Mouse (Mus musculus): Measurements from ENCODE around the gene Fut7. TPM values are rescaled to one million over a fixed set of nuclear protein-coding genes. Genes with fewer than 3 reads are reported as not detected.

Gene Fut7
- 0.11 TPM in 1 of 2 replicates, not detected in the other for polyA plus RNA-seq (2014; fragmentation: Nextera tagmentation; extraction: Ambion mirVana)

- Histone ChIP-seq H3K4me1 (replicated peaks; ENCODE audit: control insufficient read depth, insufficient read depth, low read length) (no peaks in the 10 kb centered on the region), H3K36me3 (ENCODE audit: control insufficient read depth, insufficient read depth, low read length) (no peaks in the 10 kb centered on the region), H3K9ac (ENCODE audit: low read depth, low read length) (no peak within 1 kb of the TSS), H3K27ac (ENCODE audit: low read depth, low read length) (no peak within 1 kb of the TSS), H3K4me3 (ENCODE audit: low read depth, low read length) (no peak within 1 kb of the TSS), H3K4me2 (replicated peaks; ENCODE audit: low read depth, low read length) (no peak within 1 kb of the TSS), H3K9me3 (ENCODE audit: control insufficient read depth, low read length) (no peaks in the 10 kb centered on the region), H3K27me3 (ENCODE audit: control insufficient read depth, insufficient read depth, low read length) (peaks cover 13% of the 10 kb centered on the region)
- 64% methylated on average over 17 of the region's 17 CpGs for WGBS
- DNase-seq (ENCODE audit: low spot score) = no peak
- ATAC-seq (ENCODE audit: low FRiP score) = no peak
Observed at GRCm38 (mm10) chr2:25422587-25423410, at the start of gene Fut7. TSS of gene Fut7 (plus strand) at chr2:25423267.

DNA sequence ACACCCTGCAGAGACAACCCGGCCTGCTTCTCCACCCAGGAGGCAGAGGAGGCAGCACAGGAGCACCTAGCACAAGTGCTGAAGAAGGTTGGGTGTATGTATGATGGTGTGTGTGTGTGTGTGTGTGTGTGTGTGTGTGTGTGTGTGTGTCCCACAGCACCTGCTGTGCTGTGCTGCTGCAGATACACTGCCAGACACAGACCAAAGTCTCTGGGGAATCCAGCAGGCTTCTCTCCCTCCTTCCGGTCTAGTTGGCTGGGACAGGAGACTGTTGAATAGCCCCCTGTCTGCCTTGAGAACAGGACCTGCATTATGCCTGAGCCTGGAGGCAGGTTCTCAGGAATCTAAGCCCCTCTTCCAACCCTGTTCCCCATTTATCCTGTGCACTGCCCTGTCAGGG lies 49.6 kb upstream of the Fut7 start:
- Histone ChIP-seq H3K27me3 (ENCODE audit: control insufficient read depth, insufficient read depth, low read length) (no peaks in the 10 kb centered on the region), H3K27ac (ENCODE audit: low read depth, low read length) (no peak overlapping the region), H3K9ac (ENCODE audit: low read depth, low read length) (peak overlapping the region; percentile 62), H3K4me2 (replicated peaks; ENCODE audit: low read depth, low read length) (peak overlapping the region; percentile 98), H3K36me3 (ENCODE audit: control insufficient read depth, insufficient read depth, low read length) (no peaks in the 10 kb centered on the region), H3K4me1 (replicated peaks; ENCODE audit: control insufficient read depth, insufficient read depth, low read length) (peaks cover 6% of the 10 kb centered on the region), H3K9me3 (ENCODE audit: control insufficient read depth, low read length) (no peaks in the 10 kb centered on the region), H3K4me3 (ENCODE audit: low read depth, low read length) (peak overlapping the region; percentile 85)
- DNase-seq (ENCODE audit: low spot score) (no peak), ATAC-seq (ENCODE audit: low FRiP score) (no peak)
- WGBS = 19% methylated on average over 2 of the region's 2 CpGs

- Histone ChIP-seq H3K27ac (ENCODE audit: low read depth, low read length) (no peak overlapping the region), H3K9ac (ENCODE audit: low read depth, low read length) (no peak overlapping the region), H3K4me2 (replicated peaks; ENCODE audit: low read depth, low read length) (no peak overlapping the region), H3K9me3 (ENCODE audit: control insufficient read depth, low read length) (no peaks in the 10 kb centered on the region), H3K36me3 (ENCODE audit: control insufficient read depth, insufficient read depth, low read length) (no peaks in the 10 kb centered on the region), H3K27me3 (ENCODE audit: control insufficient read depth, insufficient read depth, low read length) (no peaks in the 10 kb centered on the region), H3K4me1 (replicated peaks; ENCODE audit: control insufficient read depth, insufficient read depth, low read length) (peaks cover 6% of the 10 kb centered on the region), H3K4me3 (ENCODE audit: low read depth, low read length) (no peak overlapping the region)
- ATAC-seq (ENCODE audit: low FRiP score) = no peak
- 78% methylated on average over 4 of the region's 4 CpGs for WGBS
- DNase-seq (ENCODE audit: low spot score) = peak; percentile 61
Observed at GRCm38 (mm10) chr2:25376589-25376988, 46.5 kb upstream of the Fut7 start.

GRCm38 (mm10) chr2:25384492-25384891 lies 38.6 kb upstream of the Fut7 start:
- 79% methylated on average over 5 of the region's 5 CpGs for WGBS
- H3K9me3 ChIP-seq (ENCODE audit: control insufficient read depth, low read length) = no peaks in the 10 kb centered on the region

GRCm38 (mm10) chr2:25391266-25391665 lies 31.8 kb upstream of the Fut7 start:
- peaks cover 5% of the 10 kb centered on the region; the same call in 1 of the 2 replicates for H3K4me1 ChIP-seq (replicated peaks; ENCODE audit: control insufficient read depth, insufficient read depth, low read length)
- no peak overlapping the region for H3K4me2 ChIP-seq (replicated peaks; ENCODE audit: low read depth, low read length)
- H3K4me3 ChIP-seq (ENCODE audit: low read depth, low read length) = no peak overlapping the region
- no peak overlapping the region for H3K9ac ChIP-seq (ENCODE audit: low read depth, low read length)
- no peaks in the 10 kb centered on the region for H3K36me3 ChIP-seq (ENCODE audit: control insufficient read depth, insufficient read depth, low read length)
- DNase-seq (ENCODE audit: low spot score) (no peak), ATAC-seq (ENCODE audit: low FRiP score) (no peak)
- peaks cover 19% of the 10 kb centered on the region for H3K27me3 ChIP-seq (ENCODE audit: control insufficient read depth, insufficient read depth, low read length)
- H3K27ac ChIP-seq (ENCODE audit: low read depth, low read length) = no peak overlapping the region
- no peaks in the 10 kb centered on the region for H3K9me3 ChIP-seq (ENCODE audit: control insufficient read depth, low read length)
- 68% methylated on average over 5 of the region's 5 CpGs for WGBS

More at GRCm38 (mm10) chr2:25384492-25384891, 38.6 kb upstream of the Fut7 start:
- Histone ChIP-seq H3K4me3 (ENCODE audit: low read depth, low read length) (no peak overlapping the region), H3K36me3 (ENCODE audit: control insufficient read depth, insufficient read depth, low read length) (no peaks in the 10 kb centered on the region), H3K27ac (ENCODE audit: low read depth, low read length) (no peak overlapping the region), H3K9ac (ENCODE audit: low read depth, low read length) (no peak overlapping the region), H3K27me3 (ENCODE audit: control insufficient read depth, insufficient read depth, low read length) (no peaks in the 10 kb centered on the region), H3K4me2 (replicated peaks; ENCODE audit: low read depth, low read length) (no peak overlapping the region), H3K4me1 (replicated peaks; ENCODE audit: control insufficient read depth, insufficient read depth, low read length) (no peaks in the 10 kb centered on the region)
- no peak for ATAC-seq (ENCODE audit: low FRiP score)
- no peak for DNase-seq (ENCODE audit: low spot score)

DNA sequence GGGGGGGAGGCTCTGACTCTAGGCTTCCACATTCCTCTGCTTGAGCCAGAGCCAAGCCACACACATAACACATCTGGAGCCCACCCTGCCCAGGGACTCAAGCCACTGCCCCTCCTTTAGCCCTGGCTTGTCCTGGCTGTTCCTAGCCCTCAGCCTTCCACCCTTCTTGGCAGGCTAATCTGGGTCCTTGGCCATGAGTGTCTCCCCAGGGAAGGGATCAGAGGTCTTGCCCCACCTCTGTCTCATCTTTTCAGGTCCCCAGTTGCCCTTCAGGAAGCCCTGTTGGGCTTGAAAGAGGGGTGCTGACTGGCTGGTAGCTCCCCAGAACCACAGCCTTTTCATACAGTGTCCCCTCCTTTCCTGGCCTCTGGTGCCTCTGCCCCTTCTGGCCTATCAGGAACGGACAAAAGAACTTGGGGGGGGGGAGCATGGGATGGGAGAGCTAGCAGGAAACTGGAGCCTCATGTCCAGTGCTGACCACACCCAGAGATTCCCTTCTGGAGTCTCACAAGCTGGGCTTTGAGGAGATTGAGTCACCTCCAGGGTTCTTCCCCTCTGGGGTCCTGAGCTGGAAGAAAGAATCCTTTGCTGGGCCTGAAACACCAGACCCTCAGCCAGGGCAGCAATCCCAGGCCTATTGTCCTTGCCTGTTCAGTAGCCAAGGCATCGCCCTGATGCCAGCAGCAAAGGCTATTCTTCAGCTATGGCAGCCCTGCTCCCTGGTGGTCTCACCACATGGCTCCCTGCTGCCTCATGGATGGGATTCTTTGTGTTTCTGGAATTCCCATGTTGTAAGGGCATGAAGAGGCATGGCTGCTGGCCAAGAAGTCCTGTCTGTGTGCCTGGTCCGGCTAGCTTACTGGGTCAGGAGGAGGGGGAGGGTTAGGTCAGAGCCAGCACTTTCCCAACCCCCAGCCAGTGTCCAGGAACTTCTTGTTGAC lies 28.5 kb upstream of the Fut7 start:
- Histone ChIP-seq H3K27ac (ENCODE audit: low read depth, low read length) (no peak overlapping the region), H3K9me3 (ENCODE audit: control insufficient read depth, low read length) (no peaks in the 10 kb centered on the region), H3K4me3 (ENCODE audit: low read depth, low read length) (no peak overlapping the region), H3K9ac (ENCODE audit: low read depth, low read length) (no peak overlapping the region), H3K27me3 (ENCODE audit: control insufficient read depth, insufficient read depth, low read length) (peaks cover 45% of the 10 kb centered on the region), H3K4me2 (replicated peaks; ENCODE audit: low read depth, low read length) (no peak overlapping the region), H3K4me1 (replicated peaks; ENCODE audit: control insufficient read depth, insufficient read depth, low read length) (peaks cover 5% of the 10 kb centered on the region; the same call in 1 of the 2 replicates), H3K36me3 (ENCODE audit: control insufficient read depth, insufficient read depth, low read length) (no peaks in the 10 kb centered on the region)
- DNase-seq (ENCODE audit: low spot score) (no peak), ATAC-seq (ENCODE audit: low FRiP score) (no peak)
- WGBS = 32% methylated on average over 3 of the region's 3 CpGs

GRCm38 (mm10) chr2:25395721-25396596 lies 27.1 kb upstream of the Fut7 start, which contains the start of gene Entpd2:
TSS of gene Entpd2 (plus strand) at chr2:25395874.
- Histone ChIP-seq H3K4me1 (replicated peaks; ENCODE audit: control insufficient read depth, insufficient read depth, low read length) (peaks cover 5% of the 10 kb centered on the region; the same call in 1 of the 2 replicates), H3K27ac (ENCODE audit: low read depth, low read length) (no peak within 1 kb of the TSS), H3K9me3 (ENCODE audit: control insufficient read depth, low read length) (no peaks in the 10 kb centered on the region), H3K9ac (ENCODE audit: low read depth, low read length) (peak within 1 kb of the TSS; percentile 44; the same call in 1 of the 2 replicates), H3K4me2 (replicated peaks; ENCODE audit: low read depth, low read length) (peak within 1 kb of the TSS; percentile 71), H3K27me3 (ENCODE audit: control insufficient read depth, insufficient read depth, low read length) (peaks cover 57% of the 10 kb centered on the region), H3K36me3 (ENCODE audit: control insufficient read depth, insufficient read depth, low read length) (no peaks in the 10 kb centered on the region), H3K4me3 (ENCODE audit: low read depth, low read length) (peak within 1 kb of the TSS; percentile 34)
- ATAC-seq (ENCODE audit: low FRiP score) = no peak
- peak; percentile 48 for DNase-seq (ENCODE audit: low spot score)
- 2% methylated on average over 54 of the region's 57 CpGs for WGBS

- no peak for DNase-seq (ENCODE audit: low spot score)
- no peaks in the 10 kb centered on the region for H3K36me3 ChIP-seq (ENCODE audit: control insufficient read depth, insufficient read depth, low read length)
- H3K4me3 ChIP-seq (ENCODE audit: low read depth, low read length) = no peak overlapping the region
- no peak for ATAC-seq (ENCODE audit: low FRiP score)
- no peak overlapping the region for H3K9ac ChIP-seq (ENCODE audit: low read depth, low read length)
- peaks cover 5% of the 10 kb centered on the region; the same call in 1 of the 2 replicates for H3K4me1 ChIP-seq (replicated peaks; ENCODE audit: control insufficient read depth, insufficient read depth, low read length)
- 27% methylated on average over 3 of the region's 3 CpGs for WGBS
- H3K9me3 ChIP-seq (ENCODE audit: control insufficient read depth, low read length) = no peaks in the 10 kb centered on the region
- no peak overlapping the region for H3K27ac ChIP-seq (ENCODE audit: low read depth, low read length)
- peaks cover 61% of the 10 kb centered on the region for H3K27me3 ChIP-seq (ENCODE audit: control insufficient read depth, insufficient read depth, low read length)
- H3K4me2 ChIP-seq (replicated peaks; ENCODE audit: low read depth, low read length) = no peak overlapping the region
Observed at GRCm38 (mm10) chr2:25396597-25396983, 26.5 kb upstream of the Fut7 start.

All from hindbrain, embryonic 11.5 days (tissue).